Mouse (Mus musculus): ENCODE measurements around the gene Sema5a. TPM values are rescaled to one million over a fixed set of nuclear protein-coding genes. Genes with fewer than 3 reads are reported as not detected.

The Sema5a gene
- polyA plus RNA-seq, 1 experiment from 2014 or later, result 24.9 TPM

GRCm38 (mm10) chr15:32298525-32298924 is 53.9 kb downstream of the Sema5a start:
- Histone ChIP-seq H3K36me3 (ENCODE audit: control insufficient read depth, insufficient read depth, low read length) (no peaks in the 10 kb centered on the region), H3K4me2 (replicated peaks; ENCODE audit: low read depth, low read length) (no peak overlapping the region), H3K27ac (ENCODE audit: low read length) (no peak overlapping the region), H3K9me3 (ENCODE audit: control insufficient read depth, low read depth, low read length) (no peaks in the 10 kb centered on the region; the same call in 1 of the 2 replicates), H3K4me3 (ENCODE audit: low read depth, low read length) (no peak overlapping the region), H3K27me3 (ENCODE audit: control insufficient read depth, insufficient read depth, low read length) (no peaks in the 10 kb centered on the region), H3K4me1 (ENCODE audit: control insufficient read depth, insufficient read depth, low read length) (no peaks in the 10 kb centered on the region), H3K9ac (replicated peaks; ENCODE audit: low read depth, low read length) (no peak overlapping the region)
- 70% methylated on average over 6 of the region's 6 CpGs for WGBS
- no peak for ATAC-seq (ENCODE audit: insufficient number of reproducible peaks, insufficient read depth, low FRiP score, low read depth)

- 90% methylated on average over 4 of the region's 4 CpGs for WGBS
- 0 out of 2 replicates have a peak, but pooled peaks cover 3% of the 10 kb centered on the region for H3K4me1 ChIP-seq (ENCODE audit: control insufficient read depth, insufficient read depth, low read length)
- no peaks in the 10 kb centered on the region for H3K27me3 ChIP-seq (ENCODE audit: control insufficient read depth, insufficient read depth, low read length)
- no peak overlapping the region for H3K4me2 ChIP-seq (replicated peaks; ENCODE audit: low read depth, low read length)
- H3K27ac ChIP-seq (ENCODE audit: low read length), result no peak overlapping the region
- H3K9me3 ChIP-seq (ENCODE audit: control insufficient read depth, low read depth, low read length), result no peaks in the 10 kb centered on the region
- no peak for ATAC-seq (ENCODE audit: insufficient number of reproducible peaks, insufficient read depth, low FRiP score, low read depth)
- H3K9ac ChIP-seq (replicated peaks; ENCODE audit: low read depth, low read length), result no peak overlapping the region
- no peak overlapping the region for H3K4me3 ChIP-seq (ENCODE audit: low read depth, low read length)
- no peaks in the 10 kb centered on the region for H3K36me3 ChIP-seq (ENCODE audit: control insufficient read depth, insufficient read depth, low read length)
These were observed 56.4 kb downstream of the Sema5a start for GRCm38 (mm10) chr15:32300991-32301390.

GRCm38 (mm10) chr15:32306557-32307243 is 62.1 kb downstream of the Sema5a start:
- Histone ChIP-seq H3K27ac (ENCODE audit: low read length) (no peak overlapping the region), H3K4me3 (ENCODE audit: low read depth, low read length) (no peak overlapping the region), H3K4me2 (replicated peaks; ENCODE audit: low read depth, low read length) (no peak overlapping the region), H3K9me3 (ENCODE audit: control insufficient read depth, low read depth, low read length) (no peaks in the 10 kb centered on the region), H3K27me3 (ENCODE audit: control insufficient read depth, insufficient read depth, low read length) (no peaks in the 10 kb centered on the region), H3K36me3 (ENCODE audit: control insufficient read depth, insufficient read depth, low read length) (no peaks in the 10 kb centered on the region), H3K4me1 (ENCODE audit: control insufficient read depth, insufficient read depth, low read length) (0 out of 2 replicates have a peak, but pooled peaks cover 3% of the 10 kb centered on the region), H3K9ac (replicated peaks; ENCODE audit: low read depth, low read length) (no peak overlapping the region)
- ATAC-seq (ENCODE audit: insufficient number of reproducible peaks, insufficient read depth, low FRiP score, low read depth), result peak; percentile 42; the same call in 1 of the 2 replicates
- 59% methylated on average over 6 of the region's 6 CpGs for WGBS

GRCm38 (mm10) chr15:32310834-32311233 is 66.2 kb downstream of the Sema5a start:
- no peak for ATAC-seq (ENCODE audit: insufficient number of reproducible peaks, insufficient read depth, low FRiP score, low read depth)
- H3K36me3 ChIP-seq (ENCODE audit: control insufficient read depth, insufficient read depth, low read length), result no peaks in the 10 kb centered on the region
- H3K27me3 ChIP-seq (ENCODE audit: control insufficient read depth, insufficient read depth, low read length), result no peaks in the 10 kb centered on the region
- H3K4me3 ChIP-seq (ENCODE audit: low read depth, low read length), result no peak overlapping the region
- H3K9me3 ChIP-seq (ENCODE audit: control insufficient read depth, low read depth, low read length), result no peaks in the 10 kb centered on the region
- 78% methylated on average over 8 of the region's 8 CpGs for WGBS
- no peak overlapping the region for H3K27ac ChIP-seq (ENCODE audit: low read length)
- no peak overlapping the region for H3K4me2 ChIP-seq (replicated peaks; ENCODE audit: low read depth, low read length)
- no peak overlapping the region for H3K9ac ChIP-seq (replicated peaks; ENCODE audit: low read depth, low read length)
- 0 out of 2 replicates have a peak, but pooled peaks cover 2% of the 10 kb centered on the region for H3K4me1 ChIP-seq (ENCODE audit: control insufficient read depth, insufficient read depth, low read length)

- Histone ChIP-seq H3K27me3 (ENCODE audit: control insufficient read depth, insufficient read depth, low read length) (no peaks in the 10 kb centered on the region), H3K4me3 (ENCODE audit: low read depth, low read length) (no peak overlapping the region), H3K4me2 (replicated peaks; ENCODE audit: low read depth, low read length) (no peak overlapping the region), H3K4me1 (ENCODE audit: control insufficient read depth, insufficient read depth, low read length) (no peaks in the 10 kb centered on the region), H3K9me3 (ENCODE audit: control insufficient read depth, low read depth, low read length) (no peaks in the 10 kb centered on the region), H3K9ac (replicated peaks; ENCODE audit: low read depth, low read length) (no peak overlapping the region), H3K36me3 (ENCODE audit: control insufficient read depth, insufficient read depth, low read length) (no peaks in the 10 kb centered on the region), H3K27ac (ENCODE audit: low read length) (no peak overlapping the region)
- ATAC-seq (ENCODE audit: insufficient number of reproducible peaks, insufficient read depth, low FRiP score, low read depth), result no peak
- WGBS, result 70% methylated on average over 8 of the region's 8 CpGs
These were observed 66.7 kb downstream of the Sema5a start for GRCm38 (mm10) chr15:32311287-32311686.

GRCm38 (mm10) chr15:32317074-32317473 is 72.5 kb downstream of the Sema5a start:
- Histone ChIP-seq H3K9ac (replicated peaks; ENCODE audit: low read depth, low read length) (no peak overlapping the region), H3K4me2 (replicated peaks; ENCODE audit: low read depth, low read length) (no peak overlapping the region), H3K27ac (ENCODE audit: low read length) (no peak overlapping the region), H3K9me3 (ENCODE audit: control insufficient read depth, low read depth, low read length) (no peaks in the 10 kb centered on the region), H3K4me1 (ENCODE audit: control insufficient read depth, insufficient read depth, low read length) (no peaks in the 10 kb centered on the region), H3K4me3 (ENCODE audit: low read depth, low read length) (no peak overlapping the region), H3K27me3 (ENCODE audit: control insufficient read depth, insufficient read depth, low read length) (no peaks in the 10 kb centered on the region), H3K36me3 (ENCODE audit: control insufficient read depth, insufficient read depth, low read length) (no peaks in the 10 kb centered on the region)
- WGBS, result 88% methylated on average over 5 of the region's 5 CpGs
- ATAC-seq (ENCODE audit: insufficient number of reproducible peaks, insufficient read depth, low FRiP score, low read depth), result no peak

GRCm38 (mm10) chr15:32320739-32321138 is 76.1 kb downstream of the Sema5a start:
- H3K9ac ChIP-seq (replicated peaks; ENCODE audit: low read depth, low read length), result no peak overlapping the region
- no peaks in the 10 kb centered on the region for H3K4me1 ChIP-seq (ENCODE audit: control insufficient read depth, insufficient read depth, low read length)
- ATAC-seq (ENCODE audit: insufficient number of reproducible peaks, insufficient read depth, low FRiP score, low read depth), result peak; percentile 46; the same call in 1 of the 2 replicates
- no peak overlapping the region for H3K4me2 ChIP-seq (replicated peaks; ENCODE audit: low read depth, low read length)
- H3K27ac ChIP-seq (ENCODE audit: low read length), result no peak overlapping the region
- WGBS, result 83% methylated on average over 3 of the region's 3 CpGs
- no peaks in the 10 kb centered on the region for H3K27me3 ChIP-seq (ENCODE audit: control insufficient read depth, insufficient read depth, low read length)
- no peaks in the 10 kb centered on the region for H3K36me3 ChIP-seq (ENCODE audit: control insufficient read depth, insufficient read depth, low read length)
- no peak overlapping the region for H3K4me3 ChIP-seq (ENCODE audit: low read depth, low read length)
- H3K9me3 ChIP-seq (ENCODE audit: control insufficient read depth, low read depth, low read length), result no peaks in the 10 kb centered on the region

- 87% methylated on average over 5 of the region's 5 CpGs for WGBS
- H3K36me3 ChIP-seq (ENCODE audit: control insufficient read depth, insufficient read depth, low read length), result no peaks in the 10 kb centered on the region
- H3K9me3 ChIP-seq (ENCODE audit: control insufficient read depth, low read depth, low read length), result no peaks in the 10 kb centered on the region
- H3K4me2 ChIP-seq (replicated peaks; ENCODE audit: low read depth, low read length), result no peak overlapping the region
- no peak overlapping the region for H3K9ac ChIP-seq (replicated peaks; ENCODE audit: low read depth, low read length)
- H3K27ac ChIP-seq (ENCODE audit: low read length), result no peak overlapping the region
- no peak overlapping the region for H3K4me3 ChIP-seq (ENCODE audit: low read depth, low read length)
- no peaks in the 10 kb centered on the region for H3K27me3 ChIP-seq (ENCODE audit: control insufficient read depth, insufficient read depth, low read length)
- no peaks in the 10 kb centered on the region for H3K4me1 ChIP-seq (ENCODE audit: control insufficient read depth, insufficient read depth, low read length)
- no peak for ATAC-seq (ENCODE audit: insufficient number of reproducible peaks, insufficient read depth, low FRiP score, low read depth)
These were observed 78.0 kb downstream of the Sema5a start for GRCm38 (mm10) chr15:32322455-32323220.
